ENCODE assay signal across 8 mouse cellular contexts in genomic region chr1:184033390-184034010, GRCm38 (mm10). TPM values are rescaled to one million over a fixed set of nuclear protein-coding genes. Genes with fewer than 3 reads are reported as not detected.
DNase-seq lines count a peak whose midpoint lies in the region; ATAC-seq and TF ChIP-seq lines count a peak whose summit lies in the region.

No protein-coding gene starts in this region.

- under 1% methylated on average over 63 of the region's 63 CpGs for WGBS in intestine, embryonic 16.5 days
- WGBS in lung, embryonic 15.5 days = under 1% methylated on average over 39 of the region's 63 CpGs
- under 1% methylated on average over 63 of the region's 63 CpGs for WGBS in olfactory bulb, adult 2 months

- peak overlapping the region; percentile 81 for H3K4me3 ChIP-seq in intestine, embryonic 16.5 days (ENCODE audit: low read length)
- peak overlapping the region; percentile 73 for H3K4me3 ChIP-seq in lung, embryonic 15.5 days
- peak overlapping the region; percentile 80 for H3K4me3 ChIP-seq in olfactory bulb, adult 2 months (ENCODE audit: insufficient read depth, low read depth, low read length)

- no peaks in the 10 kb centered on the region for H3K27me3 ChIP-seq in intestine, embryonic 16.5 days (replicated peaks; ENCODE audit: control insufficient read depth, insufficient read depth, low read length)
- H3K27me3 ChIP-seq in lung, embryonic 15.5 days = no peaks in the 10 kb centered on the region

- no peaks in the 10 kb centered on the region for H3K36me3 ChIP-seq in intestine, embryonic 16.5 days (ENCODE audit: control insufficient read depth, insufficient read depth, low read length)
- no peaks in the 10 kb centered on the region for H3K36me3 ChIP-seq in lung, embryonic 15.5 days

- H3K4me2 ChIP-seq in intestine, embryonic 16.5 days (ENCODE audit: low read depth, low read length) = peak overlapping the region; percentile 90
- H3K4me2 ChIP-seq in lung, embryonic 15.5 days = peak overlapping the region; percentile 90

- no peaks in the 10 kb centered on the region for H3K9me3 ChIP-seq in intestine, embryonic 16.5 days (ENCODE audit: control insufficient read depth, low read length)
- no peaks in the 10 kb centered on the region for H3K9me3 ChIP-seq in lung, embryonic 15.5 days

- no peaks in the 10 kb centered on the region for H3K4me1 ChIP-seq in intestine, embryonic 16.5 days (ENCODE audit: control insufficient read depth, insufficient read depth, low read length)
- H3K4me1 ChIP-seq in lung, embryonic 15.5 days = peaks cover 12% of the 10 kb centered on the region
- H3K4me1 ChIP-seq in olfactory bulb, adult 2 months (ENCODE audit: control insufficient read depth, insufficient read depth, low read length) = peaks cover 9% of the 10 kb centered on the region

- peak; percentile 46; the same call in 1 of the 2 replicates for TF ChIP-seq CTCF in olfactory bulb, adult 2 months (IDR thresholded peaks at IDR 0.05; ENCODE audit: insufficient read depth, low read depth, low read length)

- TF ChIP-seq POLR2A in olfactory bulb, adult 2 months (IDR thresholded peaks at IDR 0.05; ENCODE audit: insufficient read depth, low read depth, low read length) = no peak

- H3K9ac ChIP-seq in intestine, embryonic 16.5 days (ENCODE audit: low read depth, low read length) = peak overlapping the region; percentile 96
- H3K9ac ChIP-seq in lung, embryonic 15.5 days = peak overlapping the region; percentile 79

- DNase-seq in layer of hippocampus, adult 9-11 months = peak; percentile 54
- no peak for DNase-seq in layer of hippocampus, adult 9-10 months (ENCODE audit: low spot score)
- DNase-seq in c-Kit-positive CD71-positive TER-119-negative erythroid progenitor cells, embryonic 14.5 days (ENCODE audit: low read depth) = peak; percentile 34
- DNase-seq in frontal cortex, postnatal 36 days (ENCODE audit: low spot score in 2 of 2) = peak; percentile 55 to 56
- peak; percentile 85 for DNase-seq in thymus, postnatal 25 days

- peak overlapping the region; percentile 96 for H3K27ac ChIP-seq in intestine, embryonic 16.5 days (ENCODE audit: low read length)
- H3K27ac ChIP-seq in lung, embryonic 15.5 days = peak overlapping the region; percentile 94
- H3K27ac ChIP-seq in olfactory bulb, adult 2 months (ENCODE audit: insufficient read depth, low read depth, low read length) = peak overlapping the region; percentile 77

- ATAC-seq in intestine, embryonic 16.5 days = peak; percentile 85
- peak; percentile 84 for ATAC-seq in lung, embryonic 15.5 days (ENCODE audit: borderline replicate concordance, extremely low read depth, low FRiP score, low TSS enrichment)

RNA-seq across cellular contexts. Expression of gene 1700056E22Rik, which starts 0.6 kb away (rescaled TPM):
- 1.0 and 1.5 TPM in 2 replicates for polyA plus RNA-seq in intestine, embryonic 16.5 days (2015; fragmentation: Nextera tagmentation; extraction: Ambion mirVana)
- 1.1 and 1.5 TPM in 2 replicates for polyA plus RNA-seq in lung, embryonic 15.5 days (2015; fragmentation: Nextera tagmentation; extraction: Ambion mirVana)
- not detected in 2 replicates for polyA plus RNA-seq in olfactory bulb, adult 2 months (2012; ENCODE audit: insufficient read depth, insufficient read length, low replicate concordance, missing spikeins)

RNA-seq across cellular contexts. Expression of gene Dusp10, which starts 20.4 kb away (rescaled TPM):
- 10.9 and 11.0 TPM in 2 replicates for polyA plus RNA-seq in intestine, embryonic 16.5 days (2015; fragmentation: Nextera tagmentation; extraction: Ambion mirVana)
- polyA plus RNA-seq in lung, embryonic 15.5 days (2015; fragmentation: Nextera tagmentation; extraction: Ambion mirVana) = 6.7 and 7.8 TPM in 2 replicates
- polyA plus RNA-seq in olfactory bulb, adult 2 months (2012; ENCODE audit: insufficient read depth, insufficient read length, low replicate concordance, missing spikeins) = not detected in 2 replicates
